Mouse (Mus musculus) liver, embryonic 14.5 days (tissue): ENCODE measurements around the gene Zfpm1. TPM values are rescaled to one million over a fixed set of nuclear protein-coding genes. Genes with fewer than 3 reads are reported as not detected.

Source experiments
- ATAC-seq: fragments of 200-750 bp; cut with Nextera tagmentation; 2 replicates; pipeline ENCODE4 v1.8.0; 2017; ENCODE audit warnings: moderate number of reproducible peaks, mild to moderate bottlenecking, moderate library complexity; ENCODE audit not compliant: insufficient read depth
- DNase-seq, 3 experiments: peaks; one replicate each; pipeline ENCODE4 v3.0.0-alpha.2; 2012 to 2013; ENCODE audit warnings: low read depth in 3 of 3, low spot score in 3 of 3
- H3K27ac ChIP-seq: fragments of 300-500 bp; sonication (generic); 2 replicates; pipeline ENCODE4 v1.5.1; 2014; ENCODE audit warnings: moderate library complexity, mild to moderate bottlenecking, control low read depth, inconsistent platforms
- H3K27me3 ChIP-seq: fragments of 300-500 bp; sonication (generic); 2 replicates; pipeline ENCODE4 v1.6.1; 2014; ENCODE audit warnings: mild to moderate bottlenecking, low read length, moderate library complexity; ENCODE audit not compliant: control insufficient read depth, insufficient read depth
- H3K36me3 ChIP-seq: fragments of 300-500 bp; sonication (generic); replicated peaks from 2 replicates; pipeline ENCODE4 v1.6.1; 2014; ENCODE audit warnings: low read depth; ENCODE audit not compliant: control insufficient read depth, insufficient read depth
- H3K4me1 ChIP-seq, 2 experiments: fragments of 200-500 bp in 1 of 2; fragments of 300-500 bp in 1 of 2; sonication (generic) in 1 of 2; replicated peaks; 2 replicates each; pipeline ENCODE4 v1.6.1; 2012 to 2014; ENCODE audit warnings: antibody characterized with exemption in 1 of 2, inconsistent platforms in 1 of 2, low read length in 1 of 2; ENCODE audit not compliant: control insufficient read depth in 2 of 2, insufficient read depth in 2 of 2
- H3K4me2 ChIP-seq: fragments of 300-500 bp; sonication (generic); 2 replicates; pipeline ENCODE4 v1.6.1; 2014; ENCODE audit warnings: low read depth, mild to moderate bottlenecking, control low read depth, moderate library complexity
- H3K4me3 ChIP-seq, 2 experiments: fragments of 200-500 bp in 1 of 2; fragments of 300-500 bp in 1 of 2; sonication (generic) in 1 of 2; 2 replicates each; pipeline ENCODE4 v1.5.1; 2012 to 2014; ENCODE audit warnings: low read depth in 2 of 2, low read length in 2 of 2, mild to moderate bottlenecking in 2 of 2, control low read depth in 1 of 2, inconsistent platforms in 1 of 2, moderate library complexity in 1 of 2; ENCODE audit not compliant: insufficient read depth in 1 of 2
- H3K9ac ChIP-seq: fragments of 300-500 bp; sonication (generic); replicated peaks from 2 replicates; pipeline ENCODE4 v1.6.1; 2014; ENCODE audit warnings: mild to moderate bottlenecking, control low read depth, moderate library complexity
- H3K9me3 ChIP-seq: fragments of 300-500 bp; sonication (generic); 2 replicates; pipeline ENCODE4 v1.6.1; 2016; ENCODE audit warnings: low read length, mixed read lengths; ENCODE audit not compliant: control insufficient read depth
- CTCF ChIP-seq: IDR thresholded peaks from 2 replicates; pipeline ENCODE4 v1.5.1; 2016; ENCODE audit warnings: antibody characterized with exemption, low read depth, control low read depth
- EP300 ChIP-seq: IDR thresholded peaks from 2 replicates; pipeline ENCODE4 v1.6.1; 2016; ENCODE audit warnings: antibody characterized with exemption, low read depth
- WGBS: fragments of 180-500 bp; shearing (Covaris S2); extraction: QIAGEN DNeasy Blood & Tissue Kit; methylation state at CpG from one replicate; pipeline ENCODE4 v1.1.7; 2014; ENCODE audit not compliant: insufficient replicate concordance; 5-methylcytosine and 5-hydroxymethylcytosine counted together
- polyA plus RNA-seq, 2 experiments: library from polyadenylated mRNA; depleted of rRNA in 1 of 2; stranded (reverse) in 1 of 2; unstranded in 1 of 2; fragments of >200 nt; fragmentation: Nextera tagmentation in 1 of 2; extraction: Ambion mirVana in 1 of 2; gene quantifications; 2 replicates each; pipeline versions ENCODE4 v1.2.1 to v1.2.3; 2012 to 2014

Gene Zfpm1
- polyA plus RNA-seq, 2 experiments, result 13.3 to 69.6 TPM

DNA sequence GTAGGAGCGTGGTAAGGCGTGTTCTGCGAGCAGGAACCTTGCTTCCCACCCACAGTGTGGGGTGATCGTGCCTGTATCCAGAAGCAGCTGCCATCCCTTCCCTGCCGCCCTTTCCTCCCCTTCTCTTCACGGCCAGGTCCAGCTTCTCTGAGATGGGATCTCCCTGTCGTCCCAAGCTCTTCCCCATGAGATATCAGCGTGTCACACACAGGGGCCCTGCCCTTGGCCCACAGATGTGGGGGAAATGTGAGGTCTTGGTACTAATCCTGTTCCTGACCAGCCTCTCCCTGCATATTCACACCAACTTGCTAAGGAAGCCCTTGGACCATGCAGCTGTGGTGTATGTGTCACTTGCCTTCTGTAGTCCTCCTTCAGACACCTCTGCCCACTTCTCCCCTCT is 5.8 kb downstream of the Zfpm1 start:
- H3K27me3 ChIP-seq, result no peaks in the 10 kb centered on the region
- H3K9me3 ChIP-seq, result no peaks in the 10 kb centered on the region
- peak overlapping the region; percentile 88 for H3K27ac ChIP-seq
- H3K4me3 ChIP-seq, result peak overlapping the region; percentile 50 to 91
- no peak for TF ChIP-seq CTCF
- TF ChIP-seq EP300, result peak; percentile 59
- WGBS, result 24% methylated on average over 8 of the region's 8 CpGs
- no peak for DNase-seq
- H3K36me3 ChIP-seq, result peaks cover 50% of the 10 kb centered on the region
- peaks cover 75 to 78% of the 10 kb centered on the region in 2 experiments for H3K4me1 ChIP-seq
- peak overlapping the region; percentile 72 for H3K9ac ChIP-seq
- ATAC-seq, result peak; percentile 20
- peak overlapping the region; percentile 93 for H3K4me2 ChIP-seq

DNA sequence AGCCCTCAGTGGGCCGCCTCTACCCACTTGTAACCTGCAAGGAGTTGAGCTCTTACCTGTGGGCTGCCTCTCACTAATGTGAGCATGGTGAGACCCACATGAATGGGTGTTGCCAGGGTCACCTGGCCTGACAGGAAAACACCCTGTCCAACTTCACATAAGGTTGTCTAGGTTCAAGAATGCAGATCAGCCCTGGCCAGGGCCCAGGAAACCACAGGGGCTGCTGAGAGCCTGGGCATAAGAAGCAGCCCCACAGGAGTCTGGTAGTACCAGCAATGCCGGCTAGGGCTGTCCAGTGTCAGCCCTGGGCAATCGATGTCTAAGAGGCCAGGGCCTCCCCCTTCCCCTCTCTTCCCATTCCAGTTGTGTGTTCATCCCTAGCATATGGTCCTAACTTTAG is 6.4 kb downstream of the Zfpm1 start:
- WGBS, result 52% methylated on average over 3 of the region's 3 CpGs
- peaks cover 51% of the 10 kb centered on the region for H3K36me3 ChIP-seq
- ATAC-seq, result no peak
- peak overlapping the region; percentile 93 for H3K4me2 ChIP-seq
- H3K4me1 ChIP-seq, result peaks cover 80 to 84% of the 10 kb centered on the region in 2 experiments
- H3K9me3 ChIP-seq, result no peaks in the 10 kb centered on the region
- peak overlapping the region; percentile 50 to 91; a peak in 3 of 4 replicates for H3K4me3 ChIP-seq
- H3K27ac ChIP-seq, result peak overlapping the region; percentile 88
- H3K9ac ChIP-seq, result peak overlapping the region; percentile 72
- DNase-seq, result no peak
- peak; percentile 28; the same call in 1 of the 2 replicates for TF ChIP-seq CTCF
- no peak for TF ChIP-seq EP300
- no peaks in the 10 kb centered on the region for H3K27me3 ChIP-seq

- peaks cover 95 to 99% of the 10 kb centered on the region in 2 experiments for H3K4me1 ChIP-seq
- H3K9ac ChIP-seq, result peak overlapping the region; percentile 72
- no peaks in the 10 kb centered on the region for H3K9me3 ChIP-seq
- peak overlapping the region; percentile 88 for H3K27ac ChIP-seq
- peak overlapping the region; percentile 93 for H3K4me2 ChIP-seq
- DNase-seq (no peak), ATAC-seq (no peak)
- peak overlapping the region in 1 of 2 experiments; percentile 4; a peak in 2 of 4 replicates for H3K4me3 ChIP-seq
- TF ChIP-seq CTCF, result no peak
- peak; percentile 54 for TF ChIP-seq EP300
- 14% methylated on average over 12 of the region's 12 CpGs for WGBS
- H3K27me3 ChIP-seq, result no peaks in the 10 kb centered on the region
- peaks cover 51% of the 10 kb centered on the region for H3K36me3 ChIP-seq
Measured at GRCm38 (mm10) chr8:122291075-122291474, 9.1 kb downstream of the Zfpm1 start.

DNA sequence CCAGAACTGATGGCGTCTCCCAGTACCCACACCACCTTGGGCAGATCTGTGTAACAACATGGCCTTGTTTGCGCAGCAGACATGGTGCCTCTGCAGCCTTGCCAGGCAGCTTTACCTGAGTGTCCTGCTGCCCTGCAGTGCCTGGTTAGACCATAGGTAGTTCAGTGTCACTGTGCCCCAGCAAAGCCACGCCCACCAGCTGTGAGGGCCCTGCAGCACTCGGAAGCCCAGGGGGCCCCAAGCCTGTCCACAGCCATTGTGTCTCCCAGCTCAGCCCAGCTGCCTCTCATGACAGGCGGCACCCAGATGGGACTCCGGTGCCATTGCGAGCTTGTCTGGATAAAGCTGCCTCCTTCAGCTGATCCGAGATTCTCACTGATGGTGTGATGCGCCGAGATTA is 9.6 kb downstream of the Zfpm1 start:
- Histone ChIP-seq H3K27ac (peak overlapping the region; percentile 88), H3K9ac (peak overlapping the region; percentile 72), H3K4me2 (peak overlapping the region; percentile 93), H3K27me3 (no peaks in the 10 kb centered on the region), H3K36me3 (peaks cover 51% of the 10 kb centered on the region), H3K4me3 (no peak overlapping the region), H3K9me3 (no peaks in the 10 kb centered on the region), H3K4me1 (peaks cover 95 to 99% of the 10 kb centered on the region in 2 experiments)
- WGBS, result 53% methylated on average over 10 of the region's 10 CpGs
- DNase-seq (no peak), ATAC-seq (no peak)
- no peak for TF ChIP-seq EP300
- peak; percentile 52 for TF ChIP-seq CTCF

GRCm38 (mm10) chr8:122293484-122293883 is 11.5 kb downstream of the Zfpm1 start:
- ATAC-seq (no peak), DNase-seq (no peak)
- WGBS, result 8% methylated on average over 10 of the region's 10 CpGs
- Histone ChIP-seq H3K9me3 (no peaks in the 10 kb centered on the region), H3K9ac (peak overlapping the region; percentile 50), H3K27ac (peak overlapping the region; percentile 52), H3K36me3 (peaks cover 52% of the 10 kb centered on the region), H3K4me3 (peak overlapping the region in 1 of 2 experiments; percentile 17; a peak in 2 of 4 replicates), H3K4me1 (peaks cover 97 to 100% of the 10 kb centered on the region in 2 experiments), H3K4me2 (peak overlapping the region; percentile 73), H3K27me3 (no peaks in the 10 kb centered on the region)
- peak; percentile 21; the same call in 1 of the 2 replicates for TF ChIP-seq EP300
- TF ChIP-seq CTCF, result no peak
